Mouse (Mus musculus): ENCODE measurements around the gene Lhx3. TPM values are rescaled to one million over a fixed set of nuclear protein-coding genes. Genes with fewer than 3 reads are reported as not detected.
A peak's percentile ranks its signal among the peaks of the same experiment; 100 is the strongest.

Gene Lhx3
- polyA plus RNA-seq, 1 experiment = not detected

DNA sequence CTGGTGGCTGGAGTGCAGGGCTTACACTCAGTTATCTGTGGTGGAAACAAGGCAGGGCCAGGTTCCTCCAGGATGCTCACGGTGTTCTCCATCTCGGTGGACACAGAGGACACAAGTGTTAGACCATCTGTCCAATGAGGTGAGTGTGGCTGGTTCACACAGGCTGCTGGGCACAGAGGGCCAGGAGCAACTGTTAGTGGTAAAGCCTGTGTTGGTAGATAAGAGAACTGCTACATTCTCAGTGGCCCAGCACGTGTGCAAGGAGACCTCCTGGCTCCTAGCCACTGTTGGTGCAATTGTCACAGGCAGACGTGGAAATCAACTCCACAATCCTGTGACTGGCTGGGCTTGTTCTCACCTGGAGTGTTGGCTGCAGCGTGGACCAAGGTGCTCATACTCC lies 53.5 kb downstream of the Lhx3 start:
- TF ChIP-seq POLR2A (IDR thresholded peaks at IDR 0.05; ENCODE audit: low read depth, low read length) (no peak), CTCF (IDR thresholded peaks at IDR 0.05; ENCODE audit: borderline replicate concordance, insufficient read depth, low read length) (no peak)

DNA sequence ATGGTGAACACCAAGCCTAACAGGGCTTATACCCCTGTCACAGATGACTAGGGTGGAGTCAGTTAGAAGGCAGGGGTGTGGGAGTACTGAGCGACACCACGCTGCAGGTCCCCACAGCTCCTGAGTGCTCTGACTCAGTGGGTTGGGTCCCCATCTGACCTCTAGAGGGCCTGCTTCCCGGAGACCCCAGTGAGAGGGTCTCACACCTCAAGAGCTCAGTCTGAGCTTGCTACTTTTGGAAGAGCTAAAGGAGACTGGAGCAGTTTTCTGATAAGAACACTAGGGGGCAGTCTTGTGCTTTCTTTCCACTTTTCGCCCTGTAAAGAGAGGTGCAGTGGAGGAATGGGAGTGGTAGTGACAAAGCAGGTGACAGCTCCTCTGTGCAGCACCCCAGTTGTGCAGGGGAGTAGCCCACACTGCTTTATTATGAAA lies 54.2 kb downstream of the Lhx3 start:
- Histone ChIP-seq H3K27ac (ENCODE audit: insufficient read depth, low read length) (no peak overlapping the region), H3K4me1 (ENCODE audit: control insufficient read depth, insufficient read depth, low read length) (no peaks in the 10 kb centered on the region), H3K4me3 (ENCODE audit: insufficient read depth, low read length) (no peak overlapping the region)
- TF ChIP-seq CTCF (IDR thresholded peaks at IDR 0.05; ENCODE audit: borderline replicate concordance, insufficient read depth, low read length) (no peak), POLR2A (IDR thresholded peaks at IDR 0.05; ENCODE audit: low read depth, low read length) (no peak)

More for the DNA sequence above, 53.5 kb downstream of the Lhx3 start:
- Histone ChIP-seq H3K4me3 (ENCODE audit: insufficient read depth, low read length) (no peak overlapping the region), H3K4me1 (ENCODE audit: control insufficient read depth, insufficient read depth, low read length) (no peaks in the 10 kb centered on the region), H3K27ac (ENCODE audit: insufficient read depth, low read length) (no peak overlapping the region)

DNA sequence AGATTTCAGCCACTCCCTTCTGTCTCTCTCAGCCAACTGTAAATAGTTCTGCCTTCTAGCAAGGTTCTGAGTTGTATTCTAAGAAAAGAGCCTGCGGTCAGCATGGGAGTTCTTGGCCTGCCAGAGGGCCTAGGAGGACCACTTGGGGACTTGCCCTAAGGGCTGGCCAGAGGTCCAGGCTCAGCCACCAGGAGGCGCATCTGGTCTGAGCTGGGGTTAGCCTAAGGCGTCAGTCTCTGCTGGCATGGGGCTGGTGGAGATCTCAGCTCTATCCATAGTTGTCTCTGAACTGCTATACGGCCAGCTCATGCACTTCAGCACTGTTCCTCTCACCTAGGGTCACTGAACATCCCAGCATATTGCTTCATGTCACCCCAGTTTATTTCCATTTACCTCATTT lies 54.8 kb downstream of the Lhx3 start:
- H3K4me1 ChIP-seq (ENCODE audit: control insufficient read depth, insufficient read depth, low read length) = peaks cover 2% of the 10 kb centered on the region; the same call in 1 of the 2 replicates
- no peak overlapping the region for H3K27ac ChIP-seq (ENCODE audit: insufficient read depth, low read length)
- TF ChIP-seq CTCF (IDR thresholded peaks at IDR 0.05; ENCODE audit: borderline replicate concordance, insufficient read depth, low read length) = peak; percentile 55; the same call in 1 of the 2 replicates
- TF ChIP-seq POLR2A (IDR thresholded peaks at IDR 0.05; ENCODE audit: low read depth, low read length) = no peak
- no peak overlapping the region for H3K4me3 ChIP-seq (ENCODE audit: insufficient read depth, low read length)

Other genes starting within 250 kb of the Lhx3 start
- 52.1 and 59.0 TPM in 2 replicates for gene Camsap1, start 225.0 kb downstream of the Lhx3 start, polyA plus RNA-seq (2011; ENCODE audit: insufficient read length, low read depth, missing spikeins)
- 66.1 and 78.7 TPM in 2 replicates for gene Ubac1, start 186.5 kb downstream of the Lhx3 start, polyA plus RNA-seq (2011; ENCODE audit: insufficient read length, low read depth, missing spikeins)
- 21.1 and 23.1 TPM in 2 replicates for gene Nacc2, start 85.1 kb downstream of the Lhx3 start, polyA plus RNA-seq (2011; ENCODE audit: insufficient read length, low read depth, missing spikeins)
- gene Qsox2, start 29.2 kb upstream of the Lhx3 start, polyA plus RNA-seq (2011; ENCODE audit: insufficient read length, low read depth, missing spikeins) = 19.5 and 19.9 TPM in 2 replicates
- gene Ccdc187, start 86.3 kb upstream of the Lhx3 start, polyA plus RNA-seq (2011; ENCODE audit: insufficient read length, low read depth, missing spikeins) = not detected in 2 replicates
- gene Gpsm1, start 107.2 kb upstream of the Lhx3 start, polyA plus RNA-seq (2011; ENCODE audit: insufficient read length, low read depth, missing spikeins) = 22.1 and 26.8 TPM in 2 replicates
- gene Dnlz, start 143.8 kb upstream of the Lhx3 start, polyA plus RNA-seq (2011; ENCODE audit: insufficient read length, low read depth, missing spikeins) = 18.2 and 21.2 TPM in 2 replicates
- not detected in 2 replicates for gene Card9, start 152.6 kb upstream of the Lhx3 start, polyA plus RNA-seq (2011; ENCODE audit: insufficient read length, low read depth, missing spikeins)
- gene Snapc4, start 172.4 kb upstream of the Lhx3 start, polyA plus RNA-seq (2011; ENCODE audit: insufficient read length, low read depth, missing spikeins) = 17.2 and 27.4 TPM in 2 replicates
- gene Entr1, start 181.0 kb upstream of the Lhx3 start, polyA plus RNA-seq (2011; ENCODE audit: insufficient read length, low read depth, missing spikeins) = 75.7 and 76.1 TPM in 2 replicates
- gene Pmpca, start 181.1 kb upstream of the Lhx3 start, polyA plus RNA-seq (2011; ENCODE audit: insufficient read length, low read depth, missing spikeins) = 100 and 101 TPM in 2 replicates
- 11.6 and 17.1 TPM in 2 replicates for gene Inpp5e, start 200.9 kb upstream of the Lhx3 start, polyA plus RNA-seq (2011; ENCODE audit: insufficient read length, low read depth, missing spikeins)
- 59.4 and 70.1 TPM in 2 replicates for gene Sec16a, start 236.9 kb upstream of the Lhx3 start, polyA plus RNA-seq (2011; ENCODE audit: insufficient read length, low read depth, missing spikeins)